Mouse (Mus musculus) thymus, postnatal 14 days (tissue): ENCODE measurements around the gene Scn2b.

Experiments used
- DNase-seq: peaks from one replicate; pipeline ENCODE4 v3.0.0; 2021

Scn2b gene

GRCm38 (mm10) chr9:45117741-45118431 is at the start of gene Scn2b:
Scn2b (plus strand) TSS chr9:45117782.
- DNase-seq: peak; percentile 61

GRCm38 (mm10) chr9:45071800-45072199 is 45.8 kb upstream of the Scn2b start:
- DNase-seq: no peak

- no peak for DNase-seq
Observed at GRCm38 (mm10) chr9:45077859-45078258, 39.7 kb upstream of the Scn2b start.

GRCm38 (mm10) chr9:45079011-45079410 is 38.6 kb upstream of the Scn2b start, which contains the start of gene Jaml:
Jaml (plus strand) TSS chr9:45079183.
- peak; percentile 58 for DNase-seq

GRCm38 (mm10) chr9:45083132-45083531 is 34.5 kb upstream of the Scn2b start:
- DNase-seq: no peak

- DNase-seq: no peak
Observed at GRCm38 (mm10) chr9:45084556-45084955, 33.0 kb upstream of the Scn2b start.

- peak; percentile 27 for DNase-seq
Observed at GRCm38 (mm10) chr9:45085741-45086690, 31.6 kb upstream of the Scn2b start.

GRCm38 (mm10) chr9:45088040-45088439 is 29.5 kb upstream of the Scn2b start:
- no peak for DNase-seq

GRCm38 (mm10) chr9:45090811-45091210 is 26.8 kb upstream of the Scn2b start:
- no peak for DNase-seq

GRCm38 (mm10) chr9:45092641-45093040 is 24.9 kb upstream of the Scn2b start:
- no peak for DNase-seq

GRCm38 (mm10) chr9:45095149-45095937 is 22.2 kb upstream of the Scn2b start:
- no peak for DNase-seq

- no peak for DNase-seq
Observed at GRCm38 (mm10) chr9:45097877-45098276, 19.7 kb upstream of the Scn2b start.

GRCm38 (mm10) chr9:45098426-45098825 is 19.2 kb upstream of the Scn2b start:
- peak; percentile 68 for DNase-seq

GRCm38 (mm10) chr9:45102528-45102927 is 15.1 kb upstream of the Scn2b start:
- DNase-seq: no peak

GRCm38 (mm10) chr9:45103211-45103979 is 14.2 kb upstream of the Scn2b start:
- DNase-seq: no peak

- no peak for DNase-seq
Observed at GRCm38 (mm10) chr9:45105596-45106374, 11.8 kb upstream of the Scn2b start.

GRCm38 (mm10) chr9:45115706-45116105 is 1.9 kb upstream of the Scn2b start:
- no peak for DNase-seq

- DNase-seq: no peak
Observed at GRCm38 (mm10) chr9:45116819-45117218, 763 bp upstream of the Scn2b start.

- no peak for DNase-seq
Observed at GRCm38 (mm10) chr9:45118552-45118951, 970 bp downstream of the Scn2b start.

- DNase-seq: no peak
Observed at GRCm38 (mm10) chr9:45119316-45119953, 1.9 kb downstream of the Scn2b start.
